Mouse (Mus musculus) lung, postnatal 0 days (tissue): ENCODE measurements around the gene Fthl17b. TPM values are rescaled to one million over a fixed set of nuclear protein-coding genes. Genes with fewer than 3 reads are reported as not detected.
A peak's percentile ranks its signal among the peaks of the same experiment; 100 is the strongest.
"Not testable (repeated sequence)": the region's sequence is repeated elsewhere in the genome, so short reads cannot be mapped to it uniquely, and the experiment has no call there.

Experiments used
- ATAC-seq: fragments of 200-750 bp; cut with Nextera tagmentation; 2 replicates; pipeline ENCODE4 v1.8.0; 2017; ENCODE audit warnings: moderate library complexity
- DNase-seq: peaks from one replicate; pipeline ENCODE4 v3.0.0-alpha.2; 2016; ENCODE audit warnings: low spot score
- H3K27ac ChIP-seq: fragments of 300-500 bp; sonication (generic); 2 replicates; pipeline ENCODE4 v1.5.1; 2014; ENCODE audit warnings: antibody characterized with exemption, mild to moderate bottlenecking, low read length, mixed read lengths
- H3K27me3 ChIP-seq: fragments of 300-500 bp; sonication (generic); replicated peaks from 2 replicates; pipeline ENCODE4 v1.6.1; 2014; ENCODE audit warnings: low read length, mixed read lengths; ENCODE audit not compliant: insufficient read depth
- H3K36me3 ChIP-seq: fragments of 300-500 bp; sonication (generic); 2 replicates; pipeline ENCODE4 v1.6.1; 2014; ENCODE audit warnings: low read length, mixed read lengths; ENCODE audit not compliant: insufficient read depth
- H3K4me1 ChIP-seq: fragments of 300-500 bp; sonication (generic); 2 replicates; pipeline ENCODE4 v1.6.1; 2014; ENCODE audit warnings: antibody characterized with exemption, low read depth, low read length, mixed read lengths; ENCODE audit not compliant: insufficient read depth
- H3K4me2 ChIP-seq: fragments of 300-500 bp; sonication (generic); replicated peaks from 2 replicates; pipeline ENCODE4 v1.6.1; 2014; ENCODE audit warnings: low read depth, mild to moderate bottlenecking, low read length, moderate library complexity, mixed read lengths
- H3K4me3 ChIP-seq: fragments of 300-500 bp; sonication (generic); 2 replicates; pipeline ENCODE4 v1.5.1; 2014; ENCODE audit warnings: low read depth, low read length
- H3K9ac ChIP-seq: fragments of 300-500 bp; sonication (generic); replicated peaks from 2 replicates; pipeline ENCODE4 v1.6.1; 2014; ENCODE audit warnings: low read depth, mild to moderate bottlenecking
- H3K9me3 ChIP-seq: fragments of 300-500 bp; sonication (generic); 2 replicates; pipeline ENCODE4 v1.6.1; 2016; ENCODE audit warnings: low read length, mixed read lengths
- CTCF ChIP-seq: IDR thresholded peaks from 2 replicates; pipeline ENCODE4 v1.5.1; 2016; ENCODE audit warnings: antibody characterized with exemption, mild to moderate bottlenecking
- EP300 ChIP-seq: IDR thresholded peaks from 2 replicates; pipeline ENCODE4 v1.6.1; 2016; ENCODE audit warnings: antibody characterized with exemption, mild to moderate bottlenecking, control low read depth
- WGBS: fragments of 180-500 bp; shearing (Covaris S2); extraction: QIAGEN DNeasy Blood & Tissue Kit; methylation state at CpG from one replicate; pipeline ENCODE4 v1.1.7; 2014; 5-methylcytosine and 5-hydroxymethylcytosine counted together
- polyA plus RNA-seq: library from polyadenylated mRNA; unstranded; fragments of >200 nt; fragmentation: Nextera tagmentation; extraction: Ambion mirVana; gene quantifications from 2 replicates; pipeline ENCODE4 v1.2.1, GENCODE M21; 2015

Fthl17b gene
- polyA plus RNA-seq: not detected in 2 replicates

DNA sequence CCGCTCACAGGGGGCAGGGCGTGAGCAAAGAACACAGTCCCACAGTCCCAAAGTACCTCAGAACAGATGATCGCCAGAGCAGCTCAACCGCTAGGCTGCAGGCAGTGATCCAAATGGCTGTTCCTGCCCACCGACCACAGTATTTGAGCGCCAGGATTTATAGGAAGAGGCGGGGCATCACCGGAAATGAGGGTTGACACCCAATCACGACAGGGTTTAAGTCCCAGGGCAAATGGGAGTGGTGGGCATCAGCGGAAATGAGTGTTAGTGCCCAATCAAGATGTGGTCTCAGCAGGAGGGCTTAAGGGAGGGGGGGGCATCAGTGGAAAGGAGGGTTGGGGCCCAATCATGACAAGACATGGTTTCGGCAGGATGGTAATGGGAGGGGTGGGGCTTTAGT is at the start of gene Fthl17b:
Gene Fthl17b (minus strand): TSS at position 101 of the 400 bp plus-strand sequence.
- H3K9me3 ChIP-seq, H3K4me2 ChIP-seq, H3K4me1 ChIP-seq, H3K36me3 ChIP-seq, H3K9ac ChIP-seq, H3K4me3 ChIP-seq, H3K27me3 ChIP-seq, ATAC-seq, DNase-seq, H3K27ac ChIP-seq: not testable (repeated sequence)
- WGBS: no CpG with 5 or more reads among the region's 11 CpGs

DNA sequence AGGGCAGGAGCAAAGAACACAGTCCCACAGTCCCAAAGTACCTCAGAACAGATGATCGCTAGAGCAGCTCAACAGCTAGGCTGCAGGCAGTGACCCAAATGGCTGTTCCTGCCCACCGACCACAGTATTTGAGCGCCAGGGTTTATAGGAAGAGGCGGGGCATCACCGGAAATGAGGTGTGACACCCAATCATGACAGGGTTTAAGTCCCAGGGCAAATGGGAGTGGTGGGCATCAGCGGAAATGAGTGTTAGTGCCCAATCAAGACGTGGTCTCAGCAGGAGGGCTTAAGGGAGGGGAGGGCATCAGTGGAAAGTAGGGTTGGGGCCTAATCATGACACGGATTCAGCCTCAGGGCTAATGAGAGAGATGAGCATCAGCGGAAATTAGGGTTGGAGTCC is 23.9 kb upstream of the Fthl17b start, which contains the start of gene Fthl17d:
Gene Fthl17d (minus strand): TSS at position 101 of the 400 bp plus-strand sequence.
- not testable (repeated sequence) for H3K9ac ChIP-seq, H3K4me3 ChIP-seq, H3K4me1 ChIP-seq, H3K27ac ChIP-seq, H3K36me3 ChIP-seq, ATAC-seq, H3K27me3 ChIP-seq, H3K9me3 ChIP-seq, H3K4me2 ChIP-seq, DNase-seq
- no CpG with 5 or more reads among the region's 9 CpGs for WGBS

- not testable (repeated sequence) for H3K4me1 ChIP-seq, H3K9me3 ChIP-seq, ATAC-seq, H3K36me3 ChIP-seq, H3K9ac ChIP-seq, H3K27me3 ChIP-seq, H3K4me3 ChIP-seq, H3K27ac ChIP-seq, DNase-seq, H3K4me2 ChIP-seq
- no CpG with 5 or more reads among the region's 11 CpGs for WGBS
Measured at GRCm38 (mm10) chrX:8976459-8976858, 13.7 kb upstream of the Fthl17b start, which contains the start of gene Fthl17c. TSS of gene Fthl17c (minus strand) at chrX:8976559.

DNA sequence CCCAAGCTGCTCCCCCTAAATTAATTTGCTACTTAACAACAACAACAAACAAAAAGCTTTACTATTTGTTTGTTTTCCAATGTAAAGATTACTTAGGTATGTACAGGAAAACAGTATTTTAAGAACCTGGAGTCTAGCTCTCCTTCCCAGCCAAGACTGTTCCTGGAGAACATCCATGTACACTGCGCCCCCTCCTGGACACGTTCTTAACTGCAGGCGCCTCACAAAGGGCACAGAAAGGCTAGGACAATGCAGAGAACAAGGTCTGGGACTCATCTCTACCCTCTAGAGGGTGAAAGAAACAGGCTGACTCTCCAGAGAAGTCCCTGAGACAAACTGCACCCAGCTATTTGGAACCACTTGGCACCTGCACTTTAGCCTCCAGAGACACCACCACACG is 1.8 kb upstream of the Fthl17b start:
- H3K4me3 ChIP-seq, ATAC-seq, H3K9me3 ChIP-seq, H3K9ac ChIP-seq, DNase-seq, H3K4me1 ChIP-seq, H3K4me2 ChIP-seq, H3K27me3 ChIP-seq, H3K27ac ChIP-seq, H3K36me3 ChIP-seq: not testable (repeated sequence)
- TF ChIP-seq CTCF: peak; percentile 29; the same call in 1 of the 2 replicates
- WGBS: 39% methylated on average over 4 of the region's 4 CpGs

- H3K4me1 ChIP-seq, H3K9ac ChIP-seq, ATAC-seq, H3K27me3 ChIP-seq, H3K4me2 ChIP-seq, H3K36me3 ChIP-seq, H3K27ac ChIP-seq, H3K9me3 ChIP-seq, H3K4me3 ChIP-seq: not testable (repeated sequence)
- peak; percentile 55 for DNase-seq
- WGBS: 15% methylated on average over 6 of the region's 7 CpGs
- TF ChIP-seq CTCF: peak; percentile 84
Measured at GRCm38 (mm10) chrX:8948130-8948805, 14.5 kb downstream of the Fthl17b start.

GRCm38 (mm10) chrX:8944041-8944440 is 18.7 kb downstream of the Fthl17b start:
- Histone ChIP-seq H3K36me3 (no peaks in the 10 kb centered on the region), H3K4me1 (no peaks in the 10 kb centered on the region), H3K27me3 (no peaks in the 10 kb centered on the region), H3K27ac (no peak overlapping the region), H3K4me3 (no peak overlapping the region), H3K4me2 (no peak overlapping the region), H3K9me3 (no peaks in the 10 kb centered on the region), H3K9ac (no peak overlapping the region)
- DNase-seq (peak; percentile 9), ATAC-seq (no peak)
- TF ChIP-seq EP300: no peak
- TF ChIP-seq CTCF: no peak
- 60% methylated on average over 8 of the region's 8 CpGs for WGBS

- Histone ChIP-seq H3K27me3 (no peaks in the 10 kb centered on the region), H3K4me3 (no peak overlapping the region), H3K9me3 (no peaks in the 10 kb centered on the region), H3K4me2 (no peak overlapping the region), H3K9ac (no peak overlapping the region), H3K36me3 (no peaks in the 10 kb centered on the region), H3K27ac (no peak overlapping the region), H3K4me1 (no peaks in the 10 kb centered on the region)
- DNase-seq (no peak), ATAC-seq (no peak)
- TF ChIP-seq EP300: no peak
- TF ChIP-seq CTCF: no peak
- WGBS: 42% methylated on average over 4 of the region's 4 CpGs
Measured at GRCm38 (mm10) chrX:8927308-8927707, 35.5 kb downstream of the Fthl17b start.
